Mouse (Mus musculus): Measurements from ENCODE around the gene Gm6525.
A peak's percentile ranks its signal among the peaks of the same experiment; 100 is the strongest.

Gm6525 gene

DNA sequence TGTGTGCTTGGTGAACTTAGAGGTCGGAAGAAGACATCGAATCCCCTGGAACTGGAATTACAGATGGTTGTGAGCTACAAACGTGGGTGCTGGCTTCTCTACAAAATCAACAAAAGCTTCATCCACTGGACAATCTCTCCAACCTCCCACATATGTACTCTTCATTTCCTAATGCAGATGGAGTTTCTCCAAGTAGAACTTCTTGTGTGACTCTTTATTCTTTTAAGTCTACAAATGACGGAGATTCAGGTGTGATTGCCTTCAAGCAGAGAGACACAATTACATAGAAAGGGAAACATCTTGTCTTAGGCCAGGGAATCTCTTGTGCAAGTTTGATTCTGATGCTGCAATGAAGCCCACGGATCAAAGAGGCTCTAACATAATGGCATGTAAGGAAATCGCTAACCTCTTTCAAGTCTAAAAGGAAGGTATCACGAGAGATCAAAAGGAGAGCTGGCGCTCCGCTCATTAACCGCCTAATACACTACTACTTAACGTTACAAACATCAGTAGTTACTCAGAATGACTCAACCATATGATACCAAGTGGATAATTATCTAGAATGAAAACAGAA is at the start of gene Gm6525:
Gm6525 (plus strand) TSS at position 524 of the 574 bp plus-strand sequence.
- DNase-seq (ENCODE audit: low spot score in 2 of 2): no peak

DNA sequence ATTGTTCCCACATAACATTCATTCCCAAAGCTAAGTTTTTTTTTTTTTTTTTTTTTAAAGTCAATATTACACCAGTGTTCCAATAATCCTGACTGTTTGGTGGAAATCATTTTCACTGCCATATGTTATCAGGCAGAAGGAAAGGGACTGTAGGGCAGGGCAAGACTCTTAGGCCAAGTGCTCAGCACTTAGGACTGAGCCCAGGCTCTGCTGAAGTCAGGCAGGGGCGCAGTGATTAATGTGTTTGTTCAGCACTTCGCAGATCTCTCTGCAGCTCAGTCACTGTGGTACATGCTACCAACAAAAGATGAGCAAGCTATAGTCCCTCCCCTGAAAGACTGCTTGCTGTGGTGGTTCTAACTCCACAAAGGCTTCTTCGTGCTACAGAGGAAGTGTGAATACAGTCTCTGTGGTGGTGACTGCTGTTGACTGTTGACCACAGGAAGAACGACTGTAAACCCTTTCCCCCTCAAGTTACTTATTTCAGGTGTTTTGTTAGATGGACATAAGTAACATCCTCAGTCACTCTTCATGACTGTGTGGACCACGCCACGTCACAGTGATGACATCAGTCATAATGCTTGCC is 48.1 kb upstream of the Gm6525 start:
- DNase-seq (ENCODE audit: low spot score in 2 of 2): no peak

DNA sequence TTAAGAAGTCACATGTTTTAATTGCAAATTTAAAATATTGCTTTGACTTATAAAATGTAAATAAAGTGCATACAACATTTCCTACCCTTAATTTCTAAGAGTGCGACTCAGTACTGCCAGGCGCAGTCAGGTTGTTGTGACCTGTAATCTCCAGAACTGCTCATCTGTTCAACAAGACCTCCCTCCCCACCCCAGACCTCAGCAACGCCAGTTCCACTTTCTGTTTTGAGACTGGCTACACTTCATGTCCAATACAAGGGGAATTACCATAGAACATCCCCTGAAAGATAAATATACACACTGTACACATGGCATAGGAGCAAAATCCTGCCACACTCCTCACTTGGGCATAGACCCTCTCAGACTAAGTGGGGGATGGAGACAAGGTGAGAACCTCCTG is 47.2 kb upstream of the Gm6525 start:
- DNase-seq (ENCODE audit: low spot score in 2 of 2): no peak

DNA sequence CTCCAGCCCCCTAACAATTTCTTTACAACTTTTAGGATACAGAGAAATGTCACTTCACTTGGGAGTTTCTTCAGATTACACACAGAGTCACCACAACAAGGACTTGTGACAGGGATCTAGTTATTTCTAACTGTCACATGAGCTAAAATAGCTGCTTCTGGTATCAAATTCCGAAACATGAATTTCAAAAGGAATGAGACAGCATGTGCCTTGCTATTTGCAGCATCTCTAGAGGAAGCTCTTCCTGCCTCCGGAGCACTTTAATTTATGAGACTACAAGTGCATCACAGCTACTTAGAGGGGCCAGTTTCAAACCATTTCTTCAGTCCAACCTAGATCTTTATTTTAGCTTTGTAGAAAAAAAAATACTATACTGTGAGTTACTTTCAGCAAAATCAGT is 46.5 kb upstream of the Gm6525 start:
- DNase-seq (ENCODE audit: low spot score in 2 of 2): no peak

DNA sequence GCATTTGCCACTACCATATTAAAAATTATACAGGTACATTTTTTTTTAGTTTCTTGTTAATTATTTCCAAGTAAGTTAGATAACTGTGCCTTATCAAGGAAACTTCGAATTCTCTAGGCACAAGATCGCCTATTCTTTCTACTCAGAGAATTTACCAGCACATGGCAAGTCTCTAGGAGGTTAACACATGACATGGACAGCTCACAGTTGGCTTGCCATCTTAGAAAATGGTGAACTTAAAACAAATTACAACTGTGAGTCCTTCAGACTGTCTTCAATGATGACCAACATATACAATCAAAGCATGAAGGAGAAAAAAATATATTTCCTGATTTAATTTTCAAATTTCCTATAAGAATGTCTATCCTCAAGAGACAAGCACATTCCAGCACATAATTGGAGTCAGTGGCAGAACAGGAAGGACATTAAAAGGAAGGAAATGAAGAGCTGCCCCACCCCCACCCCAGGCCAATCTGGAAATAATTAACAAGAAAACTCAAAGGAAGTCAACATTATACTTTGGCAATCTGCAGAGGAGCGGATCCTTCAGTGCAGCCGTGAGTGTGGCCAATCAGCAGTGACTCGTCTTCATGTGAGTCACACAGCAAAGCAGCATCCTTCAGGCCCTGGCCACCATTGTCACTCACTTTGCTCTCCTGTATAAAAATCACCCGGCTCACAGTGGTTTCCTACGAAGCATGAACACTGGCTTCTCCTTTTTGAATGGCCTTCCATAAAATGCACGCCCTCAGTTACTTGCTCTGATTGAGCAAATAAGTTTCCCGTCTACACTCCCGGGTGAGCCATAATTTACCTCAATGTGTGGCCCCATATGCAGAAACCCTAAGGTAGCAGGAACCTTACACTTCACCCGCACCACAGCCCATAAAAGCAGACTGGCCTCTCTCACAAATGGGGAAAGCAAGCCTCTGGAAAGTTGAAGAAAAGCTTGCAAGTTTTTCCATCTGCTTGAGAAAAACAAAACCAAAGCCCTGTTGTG is 44.7 kb upstream of the Gm6525 start:
- DNase-seq (ENCODE audit: low spot score in 2 of 2): no peak

DNA sequence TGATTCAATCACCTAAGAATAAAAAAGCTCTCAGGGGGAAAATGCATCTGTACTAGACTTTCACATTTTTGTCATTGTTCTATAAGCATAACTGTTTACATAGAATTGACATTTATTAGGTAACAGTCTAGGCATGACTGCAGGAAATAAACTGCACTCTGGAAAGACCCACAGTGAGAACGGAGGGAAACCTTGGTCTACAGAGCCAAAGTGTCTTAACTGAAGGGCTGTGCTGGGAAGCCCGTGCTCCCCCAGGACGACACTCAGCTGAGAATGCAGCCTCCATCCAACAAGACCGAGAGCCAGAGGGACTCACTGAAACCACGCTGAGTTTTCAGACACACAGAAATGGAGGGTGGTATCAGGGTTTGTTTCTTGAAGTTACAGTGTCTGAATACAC is 43.1 kb upstream of the Gm6525 start:
- DNase-seq (ENCODE audit: low spot score in 2 of 2): no peak

DNA sequence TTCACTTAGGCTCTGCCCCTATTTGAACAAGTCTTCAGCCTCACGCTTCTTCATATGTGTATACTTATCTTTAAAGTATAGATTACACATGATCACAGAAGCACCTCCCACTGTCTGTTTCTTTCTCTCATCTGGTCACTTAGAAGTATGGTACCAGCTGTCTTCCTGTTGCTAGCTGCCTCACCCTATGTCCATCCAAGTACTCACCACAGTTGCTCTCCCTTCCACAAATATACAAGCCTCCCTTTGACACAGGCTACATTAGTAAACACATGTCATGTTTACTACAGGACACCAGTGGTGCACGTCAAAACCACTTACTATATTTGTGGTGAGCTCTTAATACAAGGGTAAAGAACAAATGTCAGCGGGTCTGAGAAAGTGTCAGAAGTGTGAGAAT is 42.5 kb upstream of the Gm6525 start:
- no peak for DNase-seq (ENCODE audit: low spot score in 2 of 2)

DNA sequence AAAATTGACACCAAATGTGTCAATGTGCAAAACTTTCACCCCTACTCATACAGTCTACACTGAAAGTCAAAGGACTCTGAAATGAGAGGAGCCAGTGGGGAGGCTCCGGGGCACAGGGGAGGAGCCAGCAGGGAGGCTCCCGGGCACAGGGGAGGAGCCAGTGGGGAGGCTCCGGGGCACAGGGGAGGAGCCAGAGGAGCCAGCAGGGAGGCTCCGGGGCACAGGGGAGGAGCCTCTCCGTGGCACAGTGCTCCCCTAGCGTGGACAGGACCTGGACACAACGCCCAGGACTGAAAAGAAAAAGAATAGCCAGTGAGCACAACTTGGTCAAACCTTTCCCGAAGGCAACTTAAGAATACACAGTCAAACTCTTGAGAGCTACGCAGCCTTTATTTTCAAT is 38.5 kb upstream of the Gm6525 start:
- DNase-seq (ENCODE audit: low spot score in 2 of 2): no peak

DNA sequence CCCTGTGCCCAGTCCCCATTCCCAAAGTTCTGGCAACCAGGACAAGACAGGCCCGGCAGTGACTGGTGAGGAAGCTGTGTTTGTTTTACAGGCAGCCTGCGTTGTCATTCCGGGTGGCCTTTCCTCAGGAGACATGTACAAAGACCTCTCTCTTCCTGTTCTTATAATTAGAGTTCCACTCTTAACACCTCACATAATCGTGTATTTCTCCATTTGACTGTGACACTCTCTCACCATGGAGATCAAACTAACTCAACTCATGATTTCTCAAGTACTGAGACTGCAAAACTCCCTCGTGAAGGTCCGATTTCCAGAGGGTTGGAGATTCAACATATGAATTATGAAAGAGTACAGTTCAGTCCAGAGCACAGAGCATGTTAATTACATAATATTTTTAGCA is 38.0 kb upstream of the Gm6525 start:
- no peak for DNase-seq (ENCODE audit: low spot score in 2 of 2)

DNA sequence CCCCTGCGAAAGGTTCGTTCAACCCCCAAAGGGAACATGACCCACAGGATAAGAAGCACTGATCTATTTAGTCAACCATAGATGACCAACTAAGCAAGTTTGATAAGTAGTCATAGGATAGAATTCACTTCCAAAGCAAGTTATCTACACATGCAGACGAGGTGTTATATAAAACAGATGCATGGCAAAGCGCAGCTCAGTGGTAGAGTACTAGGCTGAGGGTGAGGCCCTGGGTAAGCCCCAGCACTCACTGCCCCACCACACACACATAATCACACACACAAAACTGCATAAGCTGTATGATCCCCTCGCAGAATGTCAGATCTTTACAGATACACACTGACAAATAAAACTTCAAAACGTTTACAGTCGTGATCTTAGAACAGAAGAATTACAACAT is 37.4 kb upstream of the Gm6525 start:
- DNase-seq (ENCODE audit: low spot score in 2 of 2): no peak

DNA sequence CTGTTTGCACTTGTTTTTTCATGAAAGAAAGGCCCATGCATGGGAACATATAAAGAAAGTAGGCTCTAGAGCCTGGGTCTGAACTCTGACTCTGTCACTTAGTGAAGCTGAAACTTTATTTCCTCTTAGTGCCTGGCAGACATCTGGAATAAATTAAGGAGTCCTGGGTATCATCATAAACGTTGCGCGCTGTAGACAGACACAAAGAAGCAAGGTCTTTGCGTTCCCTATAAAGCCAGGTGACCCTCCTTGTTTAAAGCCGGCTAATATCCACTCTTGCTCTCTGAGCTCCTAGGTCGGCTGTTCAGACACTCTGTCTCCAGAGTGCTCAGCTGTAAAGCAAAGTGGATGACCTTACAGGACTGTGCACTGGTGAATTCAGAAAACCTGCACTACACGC is 33.0 kb upstream of the Gm6525 start:
- no peak for DNase-seq (ENCODE audit: low spot score in 2 of 2)

DNA sequence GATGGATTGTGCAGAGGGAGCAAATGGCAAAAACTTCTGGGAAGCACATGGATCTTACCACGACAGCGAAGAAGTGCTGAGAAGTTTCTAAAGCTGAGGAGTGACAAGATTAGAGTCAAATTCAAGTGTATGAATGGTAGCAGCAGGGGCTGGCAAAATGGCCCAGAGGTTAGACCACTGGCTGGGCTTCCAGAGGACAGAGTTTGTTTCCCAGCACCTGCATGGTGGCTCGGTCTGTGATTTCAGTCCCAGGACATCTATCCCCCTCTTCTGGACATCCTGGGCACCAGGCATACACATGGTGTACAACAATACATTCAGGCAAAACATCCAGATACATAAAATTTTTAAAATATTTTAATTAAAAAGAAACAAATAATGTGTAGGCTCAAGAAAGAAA is 24.1 kb upstream of the Gm6525 start:
- no peak for DNase-seq (ENCODE audit: low spot score in 2 of 2)

DNA sequence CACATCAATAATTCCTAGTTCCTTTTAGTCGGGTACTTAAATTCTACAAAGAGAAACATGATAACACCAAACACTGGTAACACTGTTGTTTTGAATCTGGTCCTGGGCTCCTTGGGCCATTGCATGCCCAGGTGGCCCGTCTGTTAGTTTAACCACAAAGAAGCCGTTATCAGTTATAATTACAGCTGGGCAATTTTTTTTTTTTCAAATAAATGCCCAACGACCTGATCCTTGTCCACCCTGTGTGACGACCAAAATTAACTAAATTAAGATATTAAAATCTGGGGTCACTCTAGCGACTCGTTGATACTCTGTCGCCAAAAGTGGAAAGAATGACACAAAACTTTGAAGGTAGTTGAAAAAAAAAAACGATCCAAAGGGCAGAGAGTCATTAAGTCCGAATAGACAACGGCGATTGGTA is 19.2 kb upstream of the Gm6525 start:
- no peak for DNase-seq (ENCODE audit: low spot score in 2 of 2)

DNA sequence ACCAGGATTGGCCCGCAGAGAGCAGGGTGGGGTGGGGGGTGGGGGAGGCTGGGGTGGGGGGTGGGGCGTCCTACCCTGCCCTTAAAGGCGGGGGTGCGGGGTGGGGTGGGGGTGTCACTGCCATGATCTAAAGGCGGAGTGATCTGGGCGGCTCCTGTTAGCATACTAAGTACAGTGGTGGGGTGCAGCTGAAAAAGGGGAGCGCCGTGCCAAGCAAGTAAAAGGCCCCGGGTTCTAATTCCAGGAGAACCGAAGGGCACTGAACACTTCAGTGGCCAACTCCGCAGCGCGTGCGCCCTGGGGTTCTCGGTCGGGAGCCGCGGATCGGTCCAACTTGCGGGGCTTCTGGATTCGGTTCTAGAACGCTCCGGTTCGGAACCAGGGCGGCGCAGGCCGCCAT is 18.8 kb upstream of the Gm6525 start:
- DNase-seq (ENCODE audit: low spot score in 2 of 2): no peak

DNA sequence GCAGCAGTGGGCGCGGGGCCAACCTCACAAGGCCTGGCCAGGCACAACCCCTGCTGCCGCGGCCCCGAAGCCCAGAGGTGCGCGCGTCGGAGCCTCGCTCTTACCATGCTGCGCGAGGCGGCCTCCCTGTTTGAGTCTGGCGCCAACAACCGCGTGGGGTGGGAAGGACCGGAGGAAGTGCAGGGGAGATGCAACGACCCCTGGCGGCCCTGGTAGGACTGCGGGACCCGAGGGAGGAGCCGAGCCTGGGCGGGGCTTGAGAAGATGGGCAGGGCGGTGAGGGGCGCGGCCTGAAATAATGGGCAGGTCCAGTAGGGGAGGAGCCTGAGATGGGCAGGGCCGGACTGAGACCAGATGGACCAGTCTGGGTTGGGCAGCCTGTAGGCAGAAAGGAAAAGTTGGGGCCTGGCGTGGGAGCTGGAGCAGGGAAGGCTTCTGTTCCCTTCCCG is 18.3 kb upstream of the Gm6525 start, which contains the start of gene Mnd1:
Mnd1 (minus strand) TSS at position 229 of the 449 bp plus-strand sequence.
- peak; percentile 95 to 96 for DNase-seq (ENCODE audit: low spot score in 2 of 2)

DNA sequence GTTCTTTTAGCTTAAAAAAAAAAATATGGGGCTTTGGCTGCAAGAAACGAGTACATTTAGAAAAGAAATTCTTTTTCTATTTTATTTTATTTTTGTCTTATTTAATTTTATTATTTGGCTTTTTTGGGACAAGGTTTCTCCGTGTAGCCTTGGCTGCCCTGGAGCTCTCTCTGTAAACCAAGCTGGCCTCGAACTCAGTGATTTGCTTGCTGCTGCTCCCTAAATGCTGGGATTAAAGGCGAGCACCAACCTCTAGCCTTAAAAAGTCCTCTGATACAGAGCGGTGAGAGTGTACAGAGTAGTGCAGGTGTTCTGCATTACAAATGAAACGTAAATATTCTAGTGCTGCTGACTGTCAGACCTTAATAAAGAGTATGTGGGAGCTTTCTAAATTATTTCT is 17.8 kb upstream of the Gm6525 start:
- DNase-seq (ENCODE audit: low spot score in 2 of 2): no peak

DNA sequence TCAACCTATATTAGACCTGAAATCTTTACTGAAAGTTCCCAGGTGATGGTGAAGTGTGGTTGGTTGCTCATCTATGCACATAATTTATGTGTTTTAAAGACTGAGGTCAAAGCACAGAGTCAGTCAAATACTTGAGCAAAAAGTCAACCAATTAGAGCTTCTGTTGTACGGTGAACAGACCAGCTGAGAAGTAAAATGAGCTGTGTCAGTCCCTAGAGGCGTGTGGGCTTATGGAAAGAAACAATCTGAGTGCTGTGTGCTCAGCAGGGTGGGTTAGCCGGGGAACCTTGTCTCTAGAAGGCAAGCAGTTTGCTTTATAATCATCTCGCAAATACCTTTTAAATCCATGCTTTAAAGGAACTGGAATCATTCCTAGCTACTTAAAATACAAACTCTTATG is 16.9 kb upstream of the Gm6525 start:
- no peak for DNase-seq (ENCODE audit: low spot score in 2 of 2)

DNA sequence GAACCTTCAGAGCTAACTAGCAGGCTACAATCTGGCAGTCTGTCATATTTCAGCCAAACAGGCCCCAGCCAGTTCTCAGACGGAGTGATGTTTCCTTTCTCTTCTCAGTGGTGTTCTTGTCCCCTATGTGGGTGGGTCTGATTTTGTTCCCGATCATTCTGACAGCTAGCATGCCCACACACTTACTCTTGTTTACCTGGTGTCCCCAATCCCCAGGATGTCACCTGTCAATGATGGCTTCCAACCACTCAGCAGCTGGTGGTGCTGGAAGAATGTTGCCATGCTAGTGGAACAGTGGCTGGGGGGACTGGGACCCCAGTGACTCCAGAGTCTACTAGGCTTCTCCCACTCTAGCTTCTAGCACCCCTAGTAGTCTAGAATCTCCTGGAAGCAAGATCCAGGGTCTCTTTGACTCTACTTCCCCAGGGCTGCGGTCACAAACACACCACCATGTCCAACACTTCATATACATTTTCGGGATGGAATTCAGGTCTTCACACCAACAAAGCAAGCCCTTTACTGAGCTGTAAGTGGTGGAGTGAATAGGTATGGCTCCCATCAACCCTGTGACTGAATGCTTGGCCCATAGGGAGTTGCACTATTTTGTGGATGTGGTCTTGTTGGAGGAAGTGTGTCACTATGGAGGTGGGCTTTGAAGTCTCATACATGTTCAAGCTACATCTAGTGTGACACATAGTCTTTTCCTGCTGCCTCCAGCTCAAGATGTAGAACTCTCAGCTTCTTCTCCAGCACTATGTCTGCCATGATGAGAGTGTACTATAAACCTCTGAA is 16.1 kb upstream of the Gm6525 start:
- DNase-seq (ENCODE audit: low spot score in 2 of 2): no peak

DNA sequence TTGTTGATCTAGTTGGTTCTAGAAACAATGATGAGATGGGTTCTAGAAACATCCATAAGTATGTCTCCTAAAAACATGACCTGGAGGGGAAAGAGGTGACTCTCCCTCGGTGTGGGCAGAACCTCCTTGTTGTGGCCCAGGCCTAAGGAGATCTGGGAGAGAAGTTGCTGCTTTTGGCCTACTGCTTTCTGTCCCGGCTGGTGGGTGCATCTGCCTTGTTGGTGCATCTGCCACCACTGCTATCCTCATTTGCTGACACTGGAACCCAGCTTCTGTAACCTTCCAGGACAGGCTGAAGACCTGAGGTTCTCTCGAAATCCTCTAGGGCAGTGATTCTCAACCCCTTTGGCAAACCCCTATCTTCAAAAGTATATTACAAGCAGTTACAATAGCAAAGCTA is 8.5 kb upstream of the Gm6525 start:
- DNase-seq (ENCODE audit: low spot score in 2 of 2): no peak

DNA sequence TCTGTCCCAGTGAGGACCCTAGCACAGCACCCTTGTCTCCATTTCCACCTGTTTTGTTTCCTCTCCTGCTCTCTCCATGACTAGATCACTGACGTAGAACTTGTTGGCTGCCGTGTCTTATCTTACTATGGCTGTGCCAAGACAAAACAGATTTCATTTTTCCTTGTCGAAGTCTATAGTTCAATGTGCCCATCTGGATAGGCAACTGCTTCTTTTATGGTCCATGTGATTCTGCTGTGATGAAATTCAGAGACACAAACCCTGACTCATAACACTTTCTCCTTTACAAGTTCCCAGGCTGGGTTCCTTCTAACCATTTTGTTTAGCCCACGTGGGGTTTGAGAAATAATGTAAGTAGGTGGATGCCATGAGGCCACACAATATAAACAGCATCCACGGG is 7.8 kb upstream of the Gm6525 start:
- no peak for DNase-seq (ENCODE audit: low spot score in 2 of 2)

DNA sequence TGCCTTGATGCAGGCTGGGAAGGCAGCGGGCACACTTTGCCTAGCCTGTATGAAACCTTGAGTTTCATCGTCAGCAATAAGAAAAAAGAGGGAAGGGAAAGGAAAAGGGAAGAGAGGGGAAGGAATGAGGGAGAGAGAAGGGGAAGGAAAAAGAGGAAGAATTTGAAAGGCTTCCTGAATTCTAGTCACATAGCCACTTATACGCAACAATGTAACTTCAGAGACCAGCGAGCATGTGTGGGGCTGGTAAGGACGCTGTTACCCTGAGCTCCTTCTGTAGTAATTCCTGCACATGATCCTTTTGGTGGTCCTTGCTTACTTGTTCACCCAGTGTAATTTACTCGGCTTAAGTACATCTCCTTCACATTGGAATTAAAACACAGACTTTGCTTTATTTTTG is 5.0 kb upstream of the Gm6525 start:
- no peak for DNase-seq (ENCODE audit: low spot score in 2 of 2)

Measured in right cerebral cortex, adult 2 months (tissue).